Mouse (Mus musculus) CH12.LX (cell line): Measurements from ENCODE around the gene Dnajc6. TPM values are rescaled to one million over a fixed set of nuclear protein-coding genes. Genes with fewer than 3 reads are reported as not detected.

Experiments
- DNase-seq: peaks from one replicate; pipeline ENCODE4 v3.0.0-alpha.2; 2013; ENCODE audit errors: extremely low read depth
- H3K27ac ChIP-seq: 2 replicates; pipeline ENCODE4 v1.5.1; 2012; ENCODE audit warnings: low read depth, mild to moderate bottlenecking, control low read depth, moderate library complexity; ENCODE audit not compliant: insufficient read depth
- H3K27me3 ChIP-seq: replicated peaks from 2 replicates; pipeline ENCODE3; 2012; ENCODE audit warnings: inconsistent platforms
- H3K36me3 ChIP-seq, 2 experiments: replicated peaks in 1 of 2; 2 replicates each; pipeline versions ENCODE3 to v1.6.1; 2012; ENCODE audit warnings: inconsistent platforms in 1 of 2, low read length in 1 of 2, mild to moderate bottlenecking in 1 of 2, mixed read lengths in 1 of 2, moderate library complexity in 1 of 2; ENCODE audit not compliant: control insufficient read depth in 1 of 2, insufficient read depth in 1 of 2
- H3K4me1 ChIP-seq, 2 experiments: 2 replicates each; pipeline ENCODE4 v1.6.1; 2012; ENCODE audit warnings: inconsistent platforms in 1 of 2, moderate library complexity in 1 of 2; ENCODE audit not compliant: insufficient read depth in 2 of 2, control insufficient read depth in 1 of 2
- H3K4me2 ChIP-seq: 2 replicates; pipeline ENCODE4 v1.6.1; 2012; ENCODE audit warnings: low read depth, mild to moderate bottlenecking, control low read depth; ENCODE audit not compliant: poor library complexity, insufficient read depth, severe bottlenecking
- H3K4me3 ChIP-seq, 3 experiments: fragments of 150-350 bp in 1 of 3; sonication (generic) in 1 of 3; replicated peaks in 1 of 3; 2 replicates each; pipeline versions ENCODE3 to v1.5.1; 2011 to 2012; ENCODE audit warnings: low read depth in 2 of 3, low read length in 2 of 3, mild to moderate bottlenecking in 2 of 3, moderate library complexity in 2 of 3, control low read depth in 1 of 3, improper control_type of control experiment in 1 of 3, inconsistent platforms in 1 of 3, mixed read lengths in 1 of 3; ENCODE audit not compliant: poor library complexity in 1 of 3
- H3K79me2 ChIP-seq: replicated peaks from 2 replicates; pipeline ENCODE4 v1.6.1; 2012; ENCODE audit warnings: mild to moderate bottlenecking, moderate library complexity; ENCODE audit not compliant: control insufficient read depth, poor library complexity, insufficient read depth, severe bottlenecking; ENCODE audit errors: extremely low read depth
- H3K9ac ChIP-seq: 2 replicates; pipeline ENCODE4 v1.6.1; 2012; ENCODE audit warnings: low read depth, mild to moderate bottlenecking, control low read depth, moderate library complexity; ENCODE audit not compliant: insufficient read depth
- H3K9me3 ChIP-seq: replicated peaks from 2 replicates; pipeline ENCODE3; 2012; ENCODE audit warnings: low read length, inconsistent platforms, mixed read lengths
- BHLHE40 ChIP-seq: IDR thresholded peaks from 2 replicates; pipeline ENCODE4 v1.6.1; 2011; ENCODE audit warnings: mild to moderate bottlenecking, low read depth, low read length, improper control_type of control experiment
- CHD1 ChIP-seq: IDR thresholded peaks from 2 replicates; pipeline ENCODE4 v1.6.1; 2012; ENCODE audit warnings: low read depth, low read length, improper control_type of control experiment, inconsistent platforms
- CHD2 ChIP-seq: IDR thresholded peaks from 2 replicates; pipeline ENCODE4 v1.6.1; 2011; ENCODE audit warnings: low read length, improper control_type of control experiment
- CTCF ChIP-seq, 2 experiments: IDR thresholded peaks in 1 of 2; conservative IDR thresholded peaks in 1 of 2; 2 replicates each; pipeline ENCODE4 v1.5.1; 2011 to 2012; ENCODE audit warnings: low read depth in 2 of 2, low read length in 2 of 2, improper control_type of control experiment in 1 of 2, inconsistent platforms in 1 of 2, mild to moderate bottlenecking in 1 of 2, moderate library complexity in 1 of 2
- ETS1 ChIP-seq: conservative IDR thresholded peaks from 2 replicates; pipeline ENCODE4 v1.6.1; 2012; ENCODE audit warnings: low read depth, mild to moderate bottlenecking, inconsistent platforms, low read length, improper control_type of control experiment, moderate library complexity
- GABPA ChIP-seq: IDR thresholded peaks from 2 replicates; pipeline ENCODE4 v1.6.1; 2012; ENCODE audit warnings: low read depth, low read length, improper control_type of control experiment, inconsistent platforms; ENCODE audit not compliant: insufficient replicate concordance
- HCFC1 ChIP-seq: IDR thresholded peaks from 2 replicates; pipeline ENCODE4 v1.6.1; 2012; ENCODE audit warnings: low read depth, mild to moderate bottlenecking, inconsistent platforms, low read length, improper control_type of control experiment
- JUND ChIP-seq: conservative IDR thresholded peaks from 2 replicates; pipeline ENCODE4 v1.6.1; 2011; ENCODE audit warnings: low read depth, low read length, improper control_type of control experiment
- KAT2A ChIP-seq: IDR thresholded peaks from 2 replicates; pipeline ENCODE4 v1.6.1; 2012; ENCODE audit warnings: low read length, improper control_type of control experiment, inconsistent platforms; ENCODE audit not compliant: insufficient replicate concordance
- MAFK ChIP-seq: IDR thresholded peaks from 2 replicates; pipeline ENCODE4 v1.6.1; 2011; ENCODE audit warnings: low read length, improper control_type of control experiment; ENCODE audit not compliant: insufficient replicate concordance
- MAX ChIP-seq: IDR thresholded peaks from 2 replicates; pipeline ENCODE4 v1.6.1; 2011; ENCODE audit warnings: low read length, improper control_type of control experiment
- MYC ChIP-seq: IDR thresholded peaks from 2 replicates; pipeline ENCODE4 v1.6.1; 2011; ENCODE audit warnings: low read depth, mild to moderate bottlenecking, improper control_type of control experiment, low read length
- PAX5 ChIP-seq: IDR thresholded peaks from 2 replicates; pipeline ENCODE4 v1.6.1; 2012; ENCODE audit warnings: low read length, inconsistent platforms, mixed read lengths
- POLR2A ChIP-seq: IDR thresholded peaks from 2 replicates; pipeline ENCODE4 v1.6.1; 2011; ENCODE audit warnings: low read depth, mild to moderate bottlenecking, improper control_type of control experiment, low read length
- RCOR1 ChIP-seq: conservative IDR thresholded peaks from 2 replicates; pipeline ENCODE4 v1.6.1; 2012; ENCODE audit warnings: low read depth, mild to moderate bottlenecking, inconsistent platforms, low read length, improper control_type of control experiment
- TBP ChIP-seq: conservative IDR thresholded peaks from 2 replicates; pipeline ENCODE4 v1.6.1; 2011; ENCODE audit warnings: low read depth, low read length, improper control_type of control experiment
- TCF12 ChIP-seq: IDR thresholded peaks from 2 replicates; pipeline ENCODE4 v1.6.1; 2014; ENCODE audit warnings: low read depth, mild to moderate bottlenecking, inconsistent platforms, low read length, improper control_type of control experiment
- USF2 ChIP-seq: conservative IDR thresholded peaks from 2 replicates; pipeline ENCODE4 v1.6.1; 2011; ENCODE audit warnings: low read depth, low read length, improper control_type of control experiment
- ZC3H11A ChIP-seq: IDR thresholded peaks from 2 replicates; pipeline ENCODE4 v1.6.1; 2012; ENCODE audit warnings: low read depth, mild to moderate bottlenecking, inconsistent platforms, low read length, improper control_type of control experiment
- dilution Hi-C: fragments of 300-500 bp; cut with MboI; formaldehyde crosslinking; loops from 2 replicates; pipeline ENCODE4 v1.14.3; 2020; ENCODE audit warnings: low sequenced_read_pairs; ENCODE audit not compliant: extremely low pct_unique_long_range_greater_than_20kb, extremely low pct_ligation_motif_present
- in situ Hi-C: fragments of 300-500 bp; cut with MboI; formaldehyde crosslinking; loops from 3 replicates; pipeline ENCODE4 v1.14.3; 2019; ENCODE audit warnings: low sequenced_read_pairs, low pct_ligation_motif_present, low pct_unique_long_range_greater_than_20kb, mixed read lengths
- polyA plus RNA-seq: library from polyadenylated mRNA; unstranded; fragments of >175 nt; gene quantifications from 2 replicates; pipeline ENCODE4 v1.2.1, GENCODE M21; 2012; ENCODE audit warnings: low read depth; ENCODE audit not compliant: insufficient read length
- total RNA-seq, 2 experiments: library from RNA; depleted of rRNA; stranded (reverse); fragments of 300-350 nt in 1 of 2; fragments of >200 nt in 1 of 2; gene quantifications; 2 replicates each; pipeline ENCODE4 v1.2.3; 2012 to 2014

Gene Dnajc6
- total RNA-seq (2012; rRNA removed), result not detected in 2 replicates
- not detected in 2 replicates for total RNA-seq (2014; rRNA removed)
- polyA plus RNA-seq, result not detected in 2 replicates

- Histone ChIP-seq H3K4me1 (no peaks in the 10 kb centered on the region), H3K4me2 (no peak within 1 kb of the TSS), H3K36me3 (no peaks in the 10 kb centered on the region), H3K4me3 (no peak within 1 kb of the TSS), H3K27ac (no peak within 1 kb of the TSS), H3K9me3 (peaks cover 3% of the 10 kb centered on the region), H3K27me3 (no peaks in the 10 kb centered on the region), H3K79me2 (no peaks in the 10 kb centered on the region), H3K9ac (no peak within 1 kb of the TSS)
- dilution Hi-C loops (no loop called here), in situ Hi-C loops (no loop called here)
- TF ChIP-seq USF2, result no peak
- no peak for TF ChIP-seq PAX5
- no peak for TF ChIP-seq KAT2A
- no peak for TF ChIP-seq TCF12
- no peak for TF ChIP-seq BHLHE40
- TF ChIP-seq TBP, result no peak
- TF ChIP-seq JUND, result no peak
- no peak for TF ChIP-seq ETS1
- TF ChIP-seq ZC3H11A, result no peak
- no peak for TF ChIP-seq CHD2
- TF ChIP-seq MAFK, result no peak
- TF ChIP-seq MYC, result no peak
- no peak for TF ChIP-seq CHD1
- TF ChIP-seq CTCF (conservative IDR thresholded peaks at IDR 0.05 in 1 of 2, IDR thresholded peaks at IDR 0.05 in 1 of 2; ENCODE audit: low read depth in 2 of 2, low read length in 2 of 2), result no peak
- TF ChIP-seq GABPA, result no peak
- TF ChIP-seq HCFC1, result no peak
- TF ChIP-seq RCOR1, result no peak
- no peak for TF ChIP-seq POLR2A
- DNase-seq, result no peak
These were observed at the start of gene Dnajc6 for GRCm38 (mm10) chr4:101496534-101497237. Gene Dnajc6, plus strand, starts transcription at chr4:101496648.

DNA sequence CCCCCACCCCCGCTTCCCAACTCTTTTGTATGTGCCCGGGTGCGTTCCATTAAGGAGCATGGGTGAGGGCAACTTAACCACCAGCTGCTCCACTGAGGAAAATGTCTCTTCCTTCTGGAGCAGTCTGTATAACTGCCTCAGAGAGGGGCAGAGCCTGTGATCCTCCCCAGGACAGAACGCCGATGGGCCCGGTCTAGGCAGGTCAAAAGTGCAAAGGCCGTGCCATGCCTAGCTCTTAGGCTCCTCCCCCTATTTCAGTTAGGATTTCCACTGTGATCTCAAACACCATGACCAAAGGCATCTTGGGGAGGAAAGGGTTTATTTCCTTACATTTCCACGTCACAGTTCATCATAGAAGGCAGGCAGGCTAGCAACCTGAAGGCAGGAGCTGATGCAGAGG lies 47.7 kb upstream of the Dnajc6 start:
- Histone ChIP-seq H3K27me3 (no peaks in the 10 kb centered on the region), H3K79me2 (no peaks in the 10 kb centered on the region)
- in situ Hi-C loops, result no loop called here

More for the DNA sequence above, 47.7 kb upstream of the Dnajc6 start:
- no peak for TF ChIP-seq RCOR1
- no peak for TF ChIP-seq TCF12
- no peak for TF ChIP-seq MAX
- peaks cover 0 to 54% of the 10 kb centered on the region in 2 experiments for H3K36me3 ChIP-seq
- H3K4me2 ChIP-seq, result no peak overlapping the region
- no peak overlapping the region for H3K27ac ChIP-seq
- no peaks in the 10 kb centered on the region for H3K9me3 ChIP-seq
- H3K4me3 ChIP-seq, result no peak overlapping the region
- no peak overlapping the region for H3K9ac ChIP-seq
- dilution Hi-C loops, result no loop called here
- no peak for DNase-seq
- no peaks in the 10 kb centered on the region for H3K4me1 ChIP-seq
